ENCODE assay signal across 13 mouse cellular contexts in the genomic region with DNA sequence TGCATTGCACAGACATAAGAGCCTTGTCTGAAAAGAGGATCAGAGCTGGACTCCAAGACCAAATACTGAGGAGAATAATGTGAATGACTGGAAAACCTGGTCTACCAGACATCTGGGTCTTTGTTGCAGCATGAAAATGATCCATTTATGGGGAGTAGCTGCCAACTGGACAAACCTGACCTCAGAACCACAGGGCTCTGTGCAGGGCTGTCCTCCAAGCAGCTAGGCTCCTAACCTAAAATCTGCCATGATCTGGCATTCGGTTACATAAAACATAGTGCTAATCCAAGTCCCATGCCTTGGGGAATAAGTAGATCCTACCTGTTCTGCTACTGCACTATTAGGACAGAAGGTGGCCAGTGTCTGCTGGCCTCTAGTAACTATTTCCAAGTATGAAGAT.
"Had no signal": no experiment of that assay in that cellular context is flagged by ENCODE, and none has a peak within 500 bp of the region (broad histone marks: within the 10 kb centered on the region; RNA-seq: fewer than 3 reads in every experiment).

No protein-coding gene starts in this region.

- DNase-seq: lung, postnatal 10 days; lung, postnatal 4 days; midbrain, embryonic 14.5 days; right cerebral cortex, adult 18-20 months; right cerebral cortex, postnatal 25 days; thymus, postnatal 4 days had no signal

- H3K4me2 ChIP-seq: lung, embryonic 14.5 days; neural tube, embryonic 15.5 days had no signal

- H3K27me3 ChIP-seq: neural tube, embryonic 15.5 days had no signal

- H3K4me1 ChIP-seq: midbrain, embryonic 10.5 days; neural tube, embryonic 15.5 days had no signal

- H3K9ac ChIP-seq: lung, embryonic 14.5 days; neural tube, embryonic 15.5 days had no signal

- H3K27ac ChIP-seq: left cerebral cortex, adult 2 months; limb, embryonic 10.5 days; midbrain, embryonic 10.5 days; neural tube, embryonic 15.5 days; stomach, postnatal 0 days had no signal

- H3K4me3 ChIP-seq: left cerebral cortex, adult 2 months; limb, embryonic 10.5 days; midbrain, embryonic 10.5 days; myocyte; neural tube, embryonic 15.5 days had no signal

- H3K9me3 ChIP-seq: limb, embryonic 10.5 days; midbrain, embryonic 10.5 days; neural tube, embryonic 15.5 days had no signal
